Comparison of ENCODE assay signal across 9 mouse cellular contexts in genomic region chr11:117626557-117626956, GRCm38 (mm10). TPM values are rescaled to one million over a fixed set of nuclear protein-coding genes. Genes with fewer than 3 reads are reported as not detected.
DNase-seq lines count a peak whose midpoint lies in the region; ATAC-seq lines count a peak whose summit lies in the region.
"Had no signal": no experiment of that assay in that cellular context is flagged by ENCODE, and none has a peak within 500 bp of the region (broad histone marks: within the 10 kb centered on the region; RNA-seq: fewer than 3 reads in every experiment).

No protein-coding gene starts in this region.

- H3K36me3 ChIP-seq in heart, embryonic 11.5 days (ENCODE audit: control insufficient read depth, insufficient read depth, low read length), result no peaks in the 10 kb centered on the region

- H3K9ac ChIP-seq in heart, embryonic 11.5 days (ENCODE audit: low read depth, low read length), result no peak overlapping the region

- H3K4me2 ChIP-seq in heart, embryonic 11.5 days, result no peak overlapping the region

- peaks cover 10% of the 10 kb centered on the region for H3K4me1 ChIP-seq in heart, embryonic 11.5 days (ENCODE audit: control insufficient read depth, insufficient read depth, low read length)

- DNase-seq in heart, adult 18-20 months, result peak; percentile 72 to 87
- DNase-seq in cerebellum, adult 8-10 months, result peak; percentile 54
- DNase-seq in heart, postnatal 25 days (ENCODE audit: low spot score), result peak; percentile 62
- DNase-seq in lung, postnatal 25 days (ENCODE audit: low spot score), result peak; percentile 84
- no peak for DNase-seq in testis, postnatal 14 days (ENCODE audit: low spot score)
- DNase-seq in thymus, postnatal 14 days, result no peak
- no peak for DNase-seq in layer of hippocampus, adult 18-20 months (ENCODE audit: low spot score in 2 of 2)

- no peak overlapping the region for H3K4me3 ChIP-seq in heart, embryonic 11.5 days (ENCODE audit: low read depth, low read length)
- H3K4me3 ChIP-seq: erythroblast, embryonic 14.5 days had no signal

- peaks cover 27% of the 10 kb centered on the region for H3K27me3 ChIP-seq in heart, embryonic 11.5 days (ENCODE audit: control insufficient read depth, insufficient read depth, low read length)

- H3K27ac ChIP-seq in heart, embryonic 11.5 days (ENCODE audit: low read depth, low read length), result no peak overlapping the region

- ATAC-seq in heart, embryonic 11.5 days (replicated peaks; ENCODE audit: insufficient number of reproducible peaks, low FRiP score, low TSS enrichment), result no peak

- intact Hi-C loops in heart, postnatal 25 days (cut with DNase I), result no loop called here

- H3K9me3 ChIP-seq in heart, embryonic 11.5 days (replicated peaks; ENCODE audit: control insufficient read depth, low read length), result no peaks in the 10 kb centered on the region

- WGBS in heart, embryonic 11.5 days (ENCODE audit: insufficient replicate concordance), result 60% methylated on average over 6 of the region's 6 CpGs

RNA-seq across cellular contexts. Expression of gene Tnrc6c, which starts 27.5 kb away (rescaled TPM):
- 10 to 100 TPM; 28.1 to 32.0 TPM for total RNA-seq in heart, adult 18-20 months (2021)
- polyA plus RNA-seq in heart, embryonic 11.5 days (2014; fragmentation: Nextera tagmentation; extraction: Ambion mirVana), result 7.0 and 8.1 TPM in 2 replicates
- total RNA-seq in heart, postnatal 25 days (2021), result 10 to 100 TPM; 25.7 to 33.4 TPM
- total RNA-seq in layer of hippocampus, adult 18-20 months (2021), result 10 to 100 TPM; 66.1 to 67.7 TPM

Comparison
In these comparisons a context has a peak if more than half of its experiments do, and no peak if none do; other contexts are left out.
1. DNase-seq: peak in heart, adult 18-20 months (2 of 2), cerebellum, adult 8-10 months (single experiment), heart, postnatal 25 days (single experiment) and lung, postnatal 25 days (single experiment); none in testis, postnatal 14 days (single experiment), thymus, postnatal 14 days (single experiment) and layer of hippocampus, adult 18-20 months (0 of 2).